In the genomic region with DNA sequence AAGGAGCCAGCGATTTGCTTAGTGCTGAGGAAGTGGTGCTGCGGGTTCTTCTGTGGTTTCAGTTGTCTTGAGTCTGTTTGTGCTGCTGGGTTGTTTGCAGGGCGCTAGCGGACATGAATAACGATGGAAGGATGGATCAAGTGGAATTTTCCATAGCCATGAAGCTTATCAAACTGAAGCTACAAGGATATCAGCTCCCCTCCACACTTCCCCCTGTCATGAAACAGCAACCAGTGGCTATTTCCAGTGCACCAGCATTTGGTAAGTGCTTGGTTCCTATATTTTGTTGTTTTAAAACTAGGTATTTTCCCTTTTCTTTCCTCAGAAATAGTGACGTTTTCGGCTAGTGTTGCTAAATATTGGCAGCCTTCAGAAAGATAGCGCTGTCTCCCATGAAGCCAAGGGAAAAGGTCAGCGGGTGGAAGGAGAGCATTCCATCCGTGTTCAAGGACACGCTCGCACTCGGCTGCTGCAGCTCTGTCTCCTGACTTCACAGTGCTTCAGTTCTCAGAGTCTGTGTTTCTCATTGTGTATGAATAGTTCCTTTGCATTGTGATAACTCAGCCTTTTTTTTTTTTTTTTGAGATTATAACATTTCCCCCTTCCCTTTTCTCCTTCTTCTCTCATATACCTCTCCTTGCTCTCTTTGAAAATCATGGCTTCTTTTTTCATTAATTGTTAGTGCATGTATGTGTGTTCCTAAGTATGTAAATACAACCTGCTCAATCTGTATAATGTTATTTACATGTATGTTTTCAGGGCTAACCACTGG, we compare ENCODE assay signal across 8 mouse cellular contexts.
DNase-seq lines count a peak whose midpoint lies in the region.

No protein-coding gene starts in this region.

- peak; percentile 66 for DNase-seq in ovary, adult 18-20 months (ENCODE audit: low spot score)
- no peak for DNase-seq in ovary, postnatal 14 days (ENCODE audit: low spot score)
- DNase-seq in induced T-regulatory cell, adult 2 months (ENCODE audit: low read depth): peak; percentile 74
- DNase-seq in testis, postnatal 14 days (ENCODE audit: low spot score): peak; percentile 32
- DNase-seq in retina, embryonic 14.5 days (ENCODE audit: low spot score): no peak
- DNase-seq in urinary bladder, postnatal 36 days (ENCODE audit: low spot score in 2 of 2): no peak
- no peak for DNase-seq in cerebellum, adult 9-10 months

- H3K4me3 ChIP-seq in brown adipose tissue, adult 24 weeks (ENCODE audit: insufficient read depth, low read depth, low read length): no peak overlapping the region

- peak overlapping the region; percentile 91 for H3K27ac ChIP-seq in brown adipose tissue, adult 24 weeks (replicated peaks; ENCODE audit: low read depth, low read length)

- H3K4me1 ChIP-seq in brown adipose tissue, adult 24 weeks (ENCODE audit: control insufficient read depth, insufficient read depth, insufficient read length, low read length): peaks cover 10% of the 10 kb centered on the region

Comparison
In these comparisons a context has a peak if more than half of its experiments do, and no peak if none do; other contexts are left out.
1. DNase-seq: peak in ovary, adult 18-20 months (single experiment), induced T-regulatory cell, adult 2 months (single experiment) and testis, postnatal 14 days (single experiment); none in ovary, postnatal 14 days (single experiment), retina, embryonic 14.5 days (single experiment), urinary bladder, postnatal 36 days (0 of 2) and cerebellum, adult 9-10 months (single experiment).